Mouse (Mus musculus) left cerebral cortex, postnatal 36 days (tissue): ENCODE measurements around the gene Zfp523. TPM values are rescaled to one million over a fixed set of nuclear protein-coding genes. Genes with fewer than 3 reads are reported as not detected.

ENCODE experiments used
- DNase-seq, 2 experiments: peaks; one replicate each; pipeline ENCODE4 v3.0.0; 2021 to 2022; ENCODE audit warnings: low spot score in 2 of 2, mixed read lengths in 1 of 2
- intact Hi-C: fragments of 180-260 bp; cut with DNase I; formaldehyde crosslinking; loops from one replicate; pipeline ENCODE4 v1.15.1; 2025
- total RNA-seq, 2 experiments: library from RNA; stranded (reverse); gene quantifications; 2 replicates each; pipeline ENCODE4 v1.2.3; 2021

Zfp523 gene
- total RNA-seq, 2 experiments from 2014 or later = 102 to 116 TPM

GRCm38 (mm10) chr17:28235982-28236635 lies 59.2 kb downstream of the Zfp523 start:
- no peak for DNase-seq
- intact Hi-C loops = no loop called here

- intact Hi-C loops = no loop called here
- no peak for DNase-seq
Observed at GRCm38 (mm10) chr17:28236636-28237015, 59.7 kb downstream of the Zfp523 start.

GRCm38 (mm10) chr17:28237362-28237761 lies 60.4 kb downstream of the Zfp523 start:
- no peak for DNase-seq
- intact Hi-C loops = no loop called here

GRCm38 (mm10) chr17:28237874-28238273 lies 60.9 kb downstream of the Zfp523 start:
- DNase-seq = no peak
- intact Hi-C loops = no loop called here

- intact Hi-C loops = no loop called here
Observed at GRCm38 (mm10) chr17:28240846-28241245, 63.9 kb downstream of the Zfp523 start.

GRCm38 (mm10) chr17:28242296-28242695 lies 65.4 kb downstream of the Zfp523 start:
- no peak for DNase-seq

More at GRCm38 (mm10) chr17:28240846-28241245, 63.9 kb downstream of the Zfp523 start:
- DNase-seq = no peak

GRCm38 (mm10) chr17:28244214-28244613 lies 67.3 kb downstream of the Zfp523 start:
- DNase-seq = no peak
- intact Hi-C loops = no loop called here

More at GRCm38 (mm10) chr17:28242296-28242695, 65.4 kb downstream of the Zfp523 start:
- intact Hi-C loops = no loop called here

- intact Hi-C loops = no loop called here
Observed at GRCm38 (mm10) chr17:28244714-28245113, 67.8 kb downstream of the Zfp523 start.

GRCm38 (mm10) chr17:28246640-28247039 lies 69.7 kb downstream of the Zfp523 start:
- DNase-seq = no peak
- intact Hi-C loops = no loop called here

More at GRCm38 (mm10) chr17:28244714-28245113, 67.8 kb downstream of the Zfp523 start:
- DNase-seq = peak in 1 of 2 experiments; percentile 28

- intact Hi-C loops = no loop called here
- no peak for DNase-seq
Observed at GRCm38 (mm10) chr17:28247613-28248012, 70.7 kb downstream of the Zfp523 start.

- DNase-seq = no peak
- intact Hi-C loops = no loop called here
Observed at GRCm38 (mm10) chr17:28249062-28249461, 72.1 kb downstream of the Zfp523 start.

GRCm38 (mm10) chr17:28251579-28252280 lies 74.8 kb downstream of the Zfp523 start:
- intact Hi-C loops = no loop called here
- DNase-seq = no peak

- intact Hi-C loops = no loop called here
Observed at GRCm38 (mm10) chr17:28252281-28252648, 75.3 kb downstream of the Zfp523 start.

GRCm38 (mm10) chr17:28253216-28253615 lies 76.3 kb downstream of the Zfp523 start:
- no peak for DNase-seq
- intact Hi-C loops = no loop called here

More at GRCm38 (mm10) chr17:28252281-28252648, 75.3 kb downstream of the Zfp523 start:
- DNase-seq = no peak

- intact Hi-C loops = no loop called here
- DNase-seq = no peak
Observed at GRCm38 (mm10) chr17:28254804-28255203, 77.9 kb downstream of the Zfp523 start.

Other genes starting within 250 kb of the Zfp523 start
- under 1 TPM; 0.54 to 0.59 TPM for gene Tcp11, start 96.5 kb upstream of the Zfp523 start, total RNA-seq
- 1 to 10 TPM; 1.9 to 2.4 TPM for gene Scube3, start 35.0 kb upstream of the Zfp523 start, total RNA-seq
- gene Def6, start 30.6 kb downstream of the Zfp523 start, total RNA-seq = 1 to 10 TPM; 2.6 TPM
- gene Ppard, start 55.6 kb downstream of the Zfp523 start, total RNA-seq = 10 to 100 TPM; 28.7 to 30.2 TPM
- 10 to 100 TPM; 21.6 to 29.5 TPM for gene Fance, start 136.4 kb downstream of the Zfp523 start, total RNA-seq
- gene Rpl10a, start 151.3 kb downstream of the Zfp523 start, total RNA-seq = 100 to 1,000 TPM; 289 to 354 TPM
- 1 to 10 TPM; 2.4 to 2.8 TPM for gene Tead3, start 173.7 kb downstream of the Zfp523 start, total RNA-seq
- gene Tulp1, start 188.1 kb downstream of the Zfp523 start, total RNA-seq = not detected